Mouse (Mus musculus) stomach, adult 2 months (tissue): Measurements from ENCODE around the gene Actl7b. TPM values are rescaled to one million over a fixed set of nuclear protein-coding genes. Genes with fewer than 3 reads are reported as not detected.

ENCODE experiments used
- polyA plus RNA-seq: library from polyadenylated mRNA; depleted of rRNA; stranded (reverse); fragments of >200 nt; gene quantifications from 2 replicates; pipeline ENCODE4 v1.2.3, GENCODE M21; 2012; rRNA removed

Gene Actl7b
- not detected in 2 replicates for polyA plus RNA-seq

DNA sequence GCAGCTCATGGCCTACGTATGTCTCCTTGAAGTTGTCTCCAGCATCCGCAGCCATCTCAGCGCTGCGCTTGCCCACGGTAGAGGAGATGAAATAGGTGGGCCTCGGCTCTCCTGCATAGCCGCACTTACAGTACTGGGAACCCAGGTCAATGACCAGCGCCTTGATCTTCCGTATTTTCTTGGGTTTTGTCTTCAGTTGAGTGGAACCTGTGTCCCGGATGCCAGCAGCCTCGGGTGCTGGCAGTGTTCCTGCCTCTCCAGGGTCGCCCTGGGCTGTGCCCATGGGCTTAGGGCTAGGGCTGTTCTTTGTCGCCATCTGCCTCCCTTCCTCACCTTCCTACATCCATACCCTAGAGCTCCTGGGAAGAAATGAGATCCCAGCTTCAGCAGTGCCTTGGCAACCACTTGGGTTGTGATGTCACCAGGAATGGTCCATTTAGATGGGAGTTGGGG lies at the start of gene Actl7b:
Actl7b (minus strand) TSS at position 403 of the 453 bp plus-strand sequence.

DNA sequence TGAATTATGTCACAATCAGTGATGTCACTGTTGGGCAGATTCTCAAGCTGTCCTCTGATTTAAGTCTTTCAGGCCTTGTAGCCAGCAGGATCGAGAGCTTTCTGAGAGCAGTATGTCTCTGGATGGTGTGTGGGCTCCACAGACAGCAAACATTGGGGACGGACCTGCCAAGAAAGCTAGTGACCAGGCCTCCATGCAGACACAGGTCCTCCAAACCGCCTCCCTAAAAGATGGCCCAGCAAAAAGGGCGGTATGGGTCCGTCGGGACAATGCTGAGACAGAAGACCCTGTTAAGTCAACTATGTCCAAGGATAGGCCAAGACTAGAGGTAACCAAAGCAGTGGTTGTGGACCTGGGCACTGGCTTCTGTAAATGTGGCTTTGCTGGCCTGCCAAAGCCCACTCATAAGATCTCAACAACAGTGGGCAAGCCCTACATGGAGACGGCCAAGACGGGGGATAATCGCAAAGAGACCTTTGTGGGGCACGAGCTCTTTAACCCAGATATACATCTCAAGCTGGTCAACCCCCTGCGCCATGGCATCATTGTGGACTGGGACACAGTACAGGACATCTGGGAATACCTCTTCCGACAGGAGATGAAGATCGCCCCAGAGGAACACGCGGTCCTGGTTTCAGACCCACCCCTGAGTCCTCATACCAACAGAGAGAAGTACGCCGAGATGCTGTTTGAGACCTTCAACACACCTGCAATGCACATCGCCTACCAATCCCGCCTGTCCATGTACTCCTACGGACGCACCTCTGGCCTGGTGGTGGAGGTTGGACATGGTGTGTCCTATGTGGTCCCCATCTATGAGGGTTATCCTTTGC lies 2.3 kb upstream of the Actl7b start, which contains the start of gene Actl7a:
Actl7a (plus strand) TSS at position 51 of the 833 bp plus-strand sequence.

DNA sequence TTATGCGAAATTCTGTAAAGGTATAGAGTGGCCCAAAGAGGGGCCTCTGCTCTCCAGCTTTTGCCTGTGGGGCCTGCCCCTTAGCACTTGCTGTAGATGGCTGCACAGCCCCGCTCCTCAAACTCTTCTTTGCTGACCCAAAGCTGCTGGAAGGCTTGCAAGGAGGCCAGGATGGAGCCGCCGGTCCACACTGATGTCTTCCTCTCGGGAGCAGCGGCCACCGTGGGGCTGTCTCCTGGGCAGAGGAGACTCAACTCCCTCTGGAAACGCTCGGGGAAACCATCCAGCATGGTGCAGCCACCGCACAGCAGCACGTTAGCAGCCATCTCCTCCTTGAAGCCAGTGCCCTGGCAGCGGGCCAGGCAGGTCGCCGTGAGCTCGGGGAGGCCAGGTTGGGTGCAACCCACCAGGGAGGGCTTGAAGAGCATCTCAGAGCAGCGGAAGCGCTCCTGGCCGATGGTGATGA lies 1.2 kb downstream of the Actl7b start, which contains the start of gene Gm26657:
Gm26657 (plus strand) TSS at position 51 of the 466 bp plus-strand sequence.

Other genes with a start within 250 kb of the Actl7b start
- gene Gm26657, start 1.4 kb downstream of the Actl7b start, polyA plus RNA-seq = not detected in 2 replicates
- not detected in 2 replicates for gene Actl7a, start 2.0 kb upstream of the Actl7b start, polyA plus RNA-seq
- 2.6 and 4.0 TPM in 2 replicates for gene Elp1, start 60.9 kb upstream of the Actl7b start, polyA plus RNA-seq
- 0.56 and 0.84 TPM in 2 replicates for gene Fam206a, start 60.9 kb upstream of the Actl7b start, polyA plus RNA-seq
- gene Ctnnal1, start 123.7 kb upstream of the Actl7b start, polyA plus RNA-seq = 1.3 and 1.7 TPM in 2 replicates
- gene Tmem245, start 206.0 kb upstream of the Actl7b start, polyA plus RNA-seq = 2.6 TPM in 2 replicates
- gene Frrs1l, start 248.9 kb upstream of the Actl7b start, polyA plus RNA-seq = 0.04 TPM in 2 replicates